Mouse (Mus musculus) hindbrain, embryonic 14.5 days (tissue): ENCODE measurements around the gene Ciao2a. TPM values are rescaled to one million over a fixed set of nuclear protein-coding genes. Genes with fewer than 3 reads are reported as not detected.

Experiments
- ATAC-seq: fragments of 200-750 bp; cut with Nextera tagmentation; 2 replicates; pipeline ENCODE4 v1.8.0; 2017; ENCODE audit warnings: moderate number of reproducible peaks, mild to moderate bottlenecking, moderate TSS enrichment, moderate library complexity; ENCODE audit not compliant: low FRiP score
- DNase-seq: peaks from one replicate; pipeline ENCODE4 v3.0.0-alpha.2; 2015; ENCODE audit warnings: low spot score
- H3K27ac ChIP-seq: fragments of 300-500 bp; sonication (generic); 2 replicates; pipeline ENCODE4 v1.5.1; 2014; ENCODE audit warnings: mild to moderate bottlenecking, moderate library complexity
- H3K27me3 ChIP-seq: fragments of 300-500 bp; sonication (generic); 2 replicates; pipeline ENCODE4 v1.6.1; 2014; ENCODE audit warnings: mild to moderate bottlenecking, low read length, mixed read lengths; ENCODE audit not compliant: control insufficient read depth, insufficient read depth
- H3K36me3 ChIP-seq: fragments of 300-500 bp; sonication (generic); replicated peaks from 2 replicates; pipeline ENCODE4 v1.6.1; 2014; ENCODE audit not compliant: control insufficient read depth, insufficient read depth
- H3K4me1 ChIP-seq: fragments of 300-500 bp; sonication (generic); replicated peaks from 2 replicates; pipeline ENCODE4 v1.6.1; 2014; ENCODE audit warnings: antibody characterized with exemption, low read length, mixed read lengths; ENCODE audit not compliant: control insufficient read depth, insufficient read depth
- H3K4me2 ChIP-seq: fragments of 300-500 bp; sonication (generic); replicated peaks from 2 replicates; pipeline ENCODE4 v1.6.1; 2014; ENCODE audit warnings: mild to moderate bottlenecking, moderate library complexity
- H3K4me3 ChIP-seq: fragments of 300-500 bp; sonication (generic); replicated peaks from 2 replicates; pipeline ENCODE4 v1.5.1; 2014; ENCODE audit warnings: mild to moderate bottlenecking, low read length
- H3K9ac ChIP-seq: fragments of 300-500 bp; sonication (generic); 2 replicates; pipeline ENCODE4 v1.6.1; 2014
- H3K9me3 ChIP-seq: fragments of 300-500 bp; sonication (generic); 2 replicates; pipeline ENCODE4 v1.6.1; 2016; ENCODE audit warnings: low read length; ENCODE audit not compliant: control insufficient read depth
- WGBS: fragments of 180-500 bp; shearing (Covaris S2); extraction: QIAGEN DNeasy Blood & Tissue Kit; methylation state at CpG from one replicate; pipeline ENCODE4 v1.1.7; 2014; 5-methylcytosine and 5-hydroxymethylcytosine counted together
- polyA plus RNA-seq: library from polyadenylated mRNA; unstranded; fragments of >200 nt; fragmentation: Nextera tagmentation; extraction: Ambion mirVana; gene quantifications from 2 replicates; pipeline ENCODE4 v1.2.1, GENCODE M21; 2014

Ciao2a gene
- polyA plus RNA-seq, 1 experiment from 2014 or later, result 72.2 TPM

GRCm38 (mm10) chr9:66168233-66168632 is 41.8 kb downstream of the Ciao2a start:
- DNase-seq, result no peak

GRCm38 (mm10) chr9:66170506-66170905 is 44.1 kb downstream of the Ciao2a start:
- H3K9me3 ChIP-seq, result no peaks in the 10 kb centered on the region
- H3K4me3 ChIP-seq, result no peak overlapping the region
- no peak; the same call in 1 of the 2 replicates for ATAC-seq
- no peak overlapping the region for H3K9ac ChIP-seq
- DNase-seq, result no peak
- no peak overlapping the region for H3K4me2 ChIP-seq
- H3K27ac ChIP-seq, result no peak overlapping the region
- H3K36me3 ChIP-seq, result no peaks in the 10 kb centered on the region
- no peaks in the 10 kb centered on the region for H3K4me1 ChIP-seq
- WGBS, result 7% methylated on average over 5 of the region's 5 CpGs
- H3K27me3 ChIP-seq, result no peaks in the 10 kb centered on the region

More at GRCm38 (mm10) chr9:66168233-66168632, 41.8 kb downstream of the Ciao2a start:
- 26% methylated on average over 1 of the region's 1 CpGs for WGBS
- Histone ChIP-seq H3K9ac (no peak overlapping the region), H3K4me1 (no peaks in the 10 kb centered on the region), H3K27ac (no peak overlapping the region), H3K9me3 (no peaks in the 10 kb centered on the region), H3K4me2 (no peak overlapping the region), H3K4me3 (no peak overlapping the region), H3K36me3 (no peaks in the 10 kb centered on the region), H3K27me3 (no peaks in the 10 kb centered on the region)
- ATAC-seq, result no peak

GRCm38 (mm10) chr9:66171275-66171921 is 45.0 kb downstream of the Ciao2a start:
- Histone ChIP-seq H3K27ac (no peak overlapping the region), H3K27me3 (no peaks in the 10 kb centered on the region), H3K4me3 (no peak overlapping the region), H3K4me1 (no peaks in the 10 kb centered on the region), H3K9ac (no peak overlapping the region), H3K36me3 (no peaks in the 10 kb centered on the region), H3K4me2 (no peak overlapping the region), H3K9me3 (no peaks in the 10 kb centered on the region)
- no peak for ATAC-seq
- no peak for DNase-seq
- WGBS, result 46% methylated on average over 12 of the region's 12 CpGs

GRCm38 (mm10) chr9:66173316-66173855 is 47.0 kb downstream of the Ciao2a start:
- no peak for DNase-seq
- Histone ChIP-seq H3K27me3 (no peaks in the 10 kb centered on the region), H3K9ac (no peak overlapping the region), H3K27ac (no peak overlapping the region), H3K36me3 (no peaks in the 10 kb centered on the region), H3K4me1 (no peaks in the 10 kb centered on the region), H3K9me3 (no peaks in the 10 kb centered on the region), H3K4me3 (no peak overlapping the region), H3K4me2 (no peak overlapping the region)
- ATAC-seq, result no peak
- WGBS, result 97% methylated on average over 5 of the region's 5 CpGs

GRCm38 (mm10) chr9:66174985-66175384 is 48.6 kb downstream of the Ciao2a start:
- Histone ChIP-seq H3K36me3 (no peaks in the 10 kb centered on the region), H3K9ac (no peak overlapping the region), H3K9me3 (no peaks in the 10 kb centered on the region), H3K27me3 (no peaks in the 10 kb centered on the region), H3K4me2 (no peak overlapping the region), H3K4me3 (no peak overlapping the region), H3K27ac (no peak overlapping the region), H3K4me1 (no peaks in the 10 kb centered on the region)
- DNase-seq, result no peak
- WGBS, result 94% methylated on average over 3 of the region's 3 CpGs
- ATAC-seq, result no peak

- Histone ChIP-seq H3K4me2 (no peak overlapping the region), H3K27me3 (no peaks in the 10 kb centered on the region), H3K9ac (no peak overlapping the region), H3K4me3 (no peak overlapping the region), H3K27ac (no peak overlapping the region), H3K9me3 (no peaks in the 10 kb centered on the region), H3K36me3 (no peaks in the 10 kb centered on the region), H3K4me1 (no peaks in the 10 kb centered on the region)
- no peak for DNase-seq
- no peak for ATAC-seq
- 11% methylated on average over 1 of the region's 1 CpGs for WGBS
Observed at GRCm38 (mm10) chr9:66177975-66178374, 51.6 kb downstream of the Ciao2a start.

GRCm38 (mm10) chr9:66179795-66180194 is 53.4 kb downstream of the Ciao2a start:
- Histone ChIP-seq H3K36me3 (no peaks in the 10 kb centered on the region), H3K27ac (no peak overlapping the region), H3K27me3 (no peaks in the 10 kb centered on the region), H3K4me2 (no peak overlapping the region), H3K4me3 (no peak overlapping the region), H3K4me1 (no peaks in the 10 kb centered on the region), H3K9me3 (no peaks in the 10 kb centered on the region), H3K9ac (no peak overlapping the region)
- no peak for ATAC-seq
- WGBS, result 91% methylated on average over 6 of the region's 6 CpGs
- no peak for DNase-seq

- H3K9ac ChIP-seq, result no peak overlapping the region
- H3K27ac ChIP-seq, result no peak overlapping the region
- H3K9me3 ChIP-seq, result no peaks in the 10 kb centered on the region
- no peak for ATAC-seq
- no peak overlapping the region for H3K4me3 ChIP-seq
- WGBS, result 83% methylated on average over 4 of the region's 4 CpGs
- H3K4me2 ChIP-seq, result no peak overlapping the region
- no peaks in the 10 kb centered on the region for H3K36me3 ChIP-seq
- no peaks in the 10 kb centered on the region for H3K27me3 ChIP-seq
- no peaks in the 10 kb centered on the region for H3K4me1 ChIP-seq
- no peak for DNase-seq
Observed at GRCm38 (mm10) chr9:66181126-66181825, 54.9 kb downstream of the Ciao2a start.

GRCm38 (mm10) chr9:66181826-66182678 is 55.6 kb downstream of the Ciao2a start:
- no peak overlapping the region for H3K4me3 ChIP-seq
- no peaks in the 10 kb centered on the region for H3K4me1 ChIP-seq
- ATAC-seq (no peak), DNase-seq (no peak)
- H3K9me3 ChIP-seq, result no peaks in the 10 kb centered on the region
- H3K27ac ChIP-seq, result no peak overlapping the region
- WGBS, result 80% methylated on average over 11 of the region's 11 CpGs
- H3K36me3 ChIP-seq, result no peaks in the 10 kb centered on the region
- H3K4me2 ChIP-seq, result no peak overlapping the region
- no peaks in the 10 kb centered on the region for H3K27me3 ChIP-seq
- H3K9ac ChIP-seq, result no peak overlapping the region
